Mouse (Mus musculus) gastrocnemius, postnatal 36 days (tissue): Measurements from ENCODE around the gene Gm49333. TPM values are rescaled to one million over a fixed set of nuclear protein-coding genes. Genes with fewer than 3 reads are reported as not detected.
A peak's percentile ranks its signal among the peaks of the same experiment; 100 is the strongest.
"Not testable (repeated sequence)": the region's sequence is repeated elsewhere in the genome, so short reads cannot be mapped to it uniquely, and the experiment has no call there.

Experiments used
- DNase-seq, 2 experiments: peaks; one replicate each; pipeline ENCODE4 v3.0.0; 2022
- intact Hi-C: fragments of 180-260 bp; cut with DNase I; formaldehyde crosslinking; loops from one replicate; pipeline ENCODE4 v1.15.1; 2025
- total RNA-seq, 2 experiments: library from RNA; stranded (reverse); gene quantifications; 2 replicates each; pipeline ENCODE4 v1.2.3; 2021

Gm49333 gene
- total RNA-seq, 2 experiments from 2014 or later, result not detected

GRCm38 (mm10) chr16:20621991-20622685, 10.7 kb downstream of the Gm49333 start:
- DNase-seq, result peak in 1 of 2 experiments; percentile 55
- intact Hi-C loops, result no loop called here

GRCm38 (mm10) chr16:20623211-20623610, 11.8 kb downstream of the Gm49333 start:
- no peak for DNase-seq
- intact Hi-C loops, result no loop called here

- no peak for DNase-seq
- intact Hi-C loops, result no loop called here
Observed at GRCm38 (mm10) chr16:20628871-20629391, 17.5 kb downstream of the Gm49333 start.

- DNase-seq, result no peak
- intact Hi-C loops, result no loop called here
Observed at GRCm38 (mm10) chr16:20629731-20630634, 18.6 kb downstream of the Gm49333 start, which contains the start of gene Ece2. Gene Ece2, plus strand, starts transcription at chr16:20629828.

- no peak for DNase-seq
- intact Hi-C loops, result no loop called here
Observed at GRCm38 (mm10) chr16:20637410-20637809, 26.0 kb downstream of the Gm49333 start.

GRCm38 (mm10) chr16:20638367-20638766, 27.0 kb downstream of the Gm49333 start:
- DNase-seq, result no peak
- intact Hi-C loops, result no loop called here

GRCm38 (mm10) chr16:20642161-20642560, 30.8 kb downstream of the Gm49333 start:
- DNase-seq, result peak; percentile 60 to 68
- intact Hi-C loops, result no loop called here

GRCm38 (mm10) chr16:20643911-20644310, 32.5 kb downstream of the Gm49333 start:
- intact Hi-C loops, result loop anchor here (1.0 kb wide), 1 partner anchor 135 kb away; no protein-coding TSS in a partner anchor
- DNase-seq, result no peak

GRCm38 (mm10) chr16:20651076-20651946, 39.9 kb downstream of the Gm49333 start, which contains the start of gene Psmd2:
Gene Psmd2, plus strand, starts transcription at chr16:20651652.
- intact Hi-C loops, result no loop called here
- peak; percentile 95 for DNase-seq

- intact Hi-C loops, result no loop called here
Observed at GRCm38 (mm10) chr16:20651947-20652310, 40.5 kb downstream of the Gm49333 start.

GRCm38 (mm10) chr16:20653315-20653714, 41.9 kb downstream of the Gm49333 start:
- DNase-seq, result no peak
- intact Hi-C loops, result no loop called here

More at GRCm38 (mm10) chr16:20651947-20652310, 40.5 kb downstream of the Gm49333 start:
- DNase-seq, result no peak

GRCm38 (mm10) chr16:20657661-20658060, 46.3 kb downstream of the Gm49333 start:
- DNase-seq, result no peak
- intact Hi-C loops, result no loop called here

GRCm38 (mm10) chr16:20668013-20668412, 56.6 kb downstream of the Gm49333 start, which contains the start of gene Eif4g1:
Gene Eif4g1, plus strand, starts transcription at chr16:20668313.
- DNase-seq, intact Hi-C loops: not testable (repeated sequence)

- DNase-seq, result no peak
- intact Hi-C loops, result no loop called here
Observed at GRCm38 (mm10) chr16:20670291-20670690, 58.9 kb downstream of the Gm49333 start.

- DNase-seq, result no peak
- intact Hi-C loops, result no loop called here
Observed at GRCm38 (mm10) chr16:20671886-20672285, 60.5 kb downstream of the Gm49333 start.

GRCm38 (mm10) chr16:20672500-20672902, 61.1 kb downstream of the Gm49333 start:
- DNase-seq, result peak; percentile 93 to 95
- intact Hi-C loops, result no loop called here

- DNase-seq, result peak; percentile 60 to 65
- intact Hi-C loops, result no loop called here
Observed at GRCm38 (mm10) chr16:20672965-20673705, 61.7 kb downstream of the Gm49333 start.

GRCm38 (mm10) chr16:20673706-20674303, 62.4 kb downstream of the Gm49333 start:
- no peak for DNase-seq
- intact Hi-C loops, result no loop called here

- DNase-seq, result no peak
- intact Hi-C loops, result no loop called here
Observed at GRCm38 (mm10) chr16:20675213-20675612, 63.8 kb downstream of the Gm49333 start.
